Mouse (Mus musculus): ENCODE data around the gene Slamf7. TPM values are rescaled to one million over a fixed set of nuclear protein-coding genes. Genes with fewer than 3 reads are reported as not detected.
"Not testable (repeated sequence)": the region's sequence is repeated elsewhere in the genome, so short reads cannot be mapped to it uniquely, and the experiment has no call there.

Slamf7 gene
- polyA plus RNA-seq, 1 experiment from 2014 or later: not detected

DNA sequence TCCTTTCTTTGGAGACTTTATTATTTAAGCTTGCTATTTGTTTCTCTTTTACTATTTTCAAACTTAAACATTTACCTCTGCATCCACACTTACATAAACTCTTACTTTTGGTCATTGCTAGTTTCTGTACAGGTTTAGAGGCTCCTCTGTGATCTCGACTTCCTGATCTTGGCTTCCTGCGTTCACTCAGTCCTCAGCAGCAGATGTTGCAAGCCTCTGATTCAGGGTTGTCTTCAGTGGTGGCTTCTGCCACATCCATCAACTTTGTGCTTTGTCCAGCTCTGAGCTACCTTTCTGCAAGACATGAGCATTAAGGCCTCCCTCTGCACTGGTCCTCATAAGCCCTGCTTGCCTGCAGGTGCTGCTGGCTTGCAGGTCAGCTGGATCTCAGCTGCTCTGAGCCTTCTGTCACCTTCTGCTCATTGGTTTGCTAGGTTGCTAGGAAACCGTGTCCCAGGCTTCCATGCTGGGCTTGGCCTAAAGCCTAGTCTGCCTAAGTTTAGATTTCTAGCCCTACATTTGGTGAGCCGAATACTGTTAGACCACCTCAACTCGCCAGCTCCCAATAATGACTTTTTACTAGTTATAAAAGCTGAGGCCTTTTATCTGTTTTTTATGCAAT lies 20.1 kb upstream of the Slamf7 start:
- Histone ChIP-seq H3K9ac (ENCODE audit: low read depth, low read length) (no peak overlapping the region), H3K27me3 (ENCODE audit: control insufficient read depth, insufficient read depth, low read length) (no peaks in the 10 kb centered on the region), H3K4me3 (ENCODE audit: low read depth, low read length) (no peak overlapping the region), H3K4me1 (ENCODE audit: control insufficient read depth, insufficient read depth, low read length) (no peaks in the 10 kb centered on the region), H3K36me3 (ENCODE audit: control insufficient read depth, insufficient read depth, low read length) (no peaks in the 10 kb centered on the region), H3K27ac (ENCODE audit: low read depth, low read length) (no peak overlapping the region), H3K9me3 (replicated peaks; ENCODE audit: control insufficient read depth, low read length) (no peaks in the 10 kb centered on the region), H3K4me2 (no peak overlapping the region)
- 69% methylated on average over 5 of the region's 5 CpGs for WGBS (ENCODE audit: insufficient replicate concordance)
- no peak for ATAC-seq (replicated peaks; ENCODE audit: insufficient number of reproducible peaks, low FRiP score, low TSS enrichment)

DNA sequence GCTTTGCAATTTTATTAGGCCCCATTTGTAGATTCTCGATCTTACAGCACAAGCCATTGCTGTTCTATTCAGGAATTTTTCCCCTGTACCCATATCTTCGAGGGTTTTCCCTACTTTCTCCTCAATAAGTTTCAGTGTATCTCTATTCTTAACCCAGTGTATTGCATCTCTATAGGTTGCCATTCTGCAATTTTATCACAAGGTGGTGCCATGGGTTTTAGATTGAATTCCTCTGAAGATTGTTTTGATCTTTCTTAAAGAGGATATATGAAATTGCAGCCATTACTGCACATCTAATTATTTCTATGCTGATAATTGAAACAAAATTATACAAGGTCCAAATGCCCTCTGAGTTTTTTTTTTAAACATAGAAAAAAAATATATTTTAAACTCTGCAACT lies 19.6 kb upstream of the Slamf7 start:
- not testable (repeated sequence) for ATAC-seq (replicated peaks; ENCODE audit: insufficient number of reproducible peaks, low FRiP score, low TSS enrichment); H3K27me3 ChIP-seq (ENCODE audit: control insufficient read depth, insufficient read depth, low read length); H3K36me3 ChIP-seq (ENCODE audit: control insufficient read depth, insufficient read depth, low read length); H3K4me2 ChIP-seq; H3K9me3 ChIP-seq (replicated peaks; ENCODE audit: control insufficient read depth, low read length); H3K4me1 ChIP-seq (ENCODE audit: control insufficient read depth, insufficient read depth, low read length); H3K9ac ChIP-seq (ENCODE audit: low read depth, low read length); H3K4me3 ChIP-seq (ENCODE audit: low read depth, low read length); H3K27ac ChIP-seq (ENCODE audit: low read depth, low read length)
- 75% methylated on average over 2 of the region's 2 CpGs for WGBS (ENCODE audit: insufficient replicate concordance)

DNA sequence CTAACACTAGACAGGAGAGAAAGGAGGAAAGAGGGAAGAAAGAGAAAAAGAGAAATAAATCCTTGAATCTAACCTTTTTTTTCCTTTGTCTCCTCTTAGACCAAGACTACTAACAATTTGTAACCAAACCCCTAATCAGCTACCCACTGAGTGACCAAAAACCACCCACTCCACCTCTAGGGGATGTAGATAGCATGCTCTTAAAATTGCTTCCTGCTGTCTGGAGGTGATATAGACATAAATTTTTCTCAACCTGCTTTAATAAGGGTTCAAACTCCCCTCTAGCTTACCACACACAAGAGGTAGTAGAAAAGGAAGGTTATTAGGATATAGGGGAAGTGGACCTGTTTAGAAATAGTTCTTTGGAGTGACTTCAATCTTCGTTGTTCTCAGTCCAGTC lies 14.3 kb upstream of the Slamf7 start:
- 70% methylated on average over 1 of the region's 1 CpGs for WGBS (ENCODE audit: insufficient replicate concordance)

DNA sequence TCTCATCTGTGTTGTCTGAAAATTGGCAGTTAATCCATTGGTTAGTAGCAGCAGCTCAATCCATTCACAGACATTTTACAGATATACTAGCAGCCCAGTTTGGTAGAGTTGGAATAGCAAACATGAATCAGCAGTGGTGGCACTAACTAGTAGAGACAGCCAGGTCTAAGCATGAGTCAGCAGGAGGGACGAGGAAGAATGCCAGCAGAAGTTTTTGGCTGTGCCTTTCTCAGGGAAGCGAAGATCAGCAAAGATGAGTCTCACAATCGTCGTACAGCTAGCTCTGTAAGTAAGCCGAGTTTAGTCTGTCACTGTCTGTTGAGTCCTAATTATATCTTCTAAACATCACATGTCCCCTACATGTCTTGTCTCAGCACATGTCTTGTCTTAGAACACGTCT lies 13.5 kb upstream of the Slamf7 start:
- Histone ChIP-seq H3K9me3 (replicated peaks; ENCODE audit: control insufficient read depth, low read length) (no peaks in the 10 kb centered on the region), H3K27me3 (ENCODE audit: control insufficient read depth, insufficient read depth, low read length) (no peaks in the 10 kb centered on the region), H3K4me2 (no peak overlapping the region), H3K36me3 (ENCODE audit: control insufficient read depth, insufficient read depth, low read length) (no peaks in the 10 kb centered on the region), H3K27ac (ENCODE audit: low read depth, low read length) (no peak overlapping the region), H3K4me1 (ENCODE audit: control insufficient read depth, insufficient read depth, low read length) (no peaks in the 10 kb centered on the region), H3K9ac (ENCODE audit: low read depth, low read length) (no peak overlapping the region), H3K4me3 (ENCODE audit: low read depth, low read length) (no peak overlapping the region)
- ATAC-seq (replicated peaks; ENCODE audit: insufficient number of reproducible peaks, low FRiP score, low TSS enrichment): no peak
- WGBS (ENCODE audit: insufficient replicate concordance): 76% methylated on average over 6 of the region's 6 CpGs

More for the DNA sequence above, 14.3 kb upstream of the Slamf7 start:
- H3K36me3 ChIP-seq (ENCODE audit: control insufficient read depth, insufficient read depth, low read length): no peaks in the 10 kb centered on the region
- H3K4me3 ChIP-seq (ENCODE audit: low read depth, low read length): no peak overlapping the region
- H3K4me2 ChIP-seq: no peak overlapping the region
- no peaks in the 10 kb centered on the region for H3K9me3 ChIP-seq (replicated peaks; ENCODE audit: control insufficient read depth, low read length)
- no peak for ATAC-seq (replicated peaks; ENCODE audit: insufficient number of reproducible peaks, low FRiP score, low TSS enrichment)
- H3K4me1 ChIP-seq (ENCODE audit: control insufficient read depth, insufficient read depth, low read length): no peaks in the 10 kb centered on the region
- H3K27ac ChIP-seq (ENCODE audit: low read depth, low read length): no peak overlapping the region
- no peak overlapping the region for H3K9ac ChIP-seq (ENCODE audit: low read depth, low read length)
- no peaks in the 10 kb centered on the region for H3K27me3 ChIP-seq (ENCODE audit: control insufficient read depth, insufficient read depth, low read length)

DNA sequence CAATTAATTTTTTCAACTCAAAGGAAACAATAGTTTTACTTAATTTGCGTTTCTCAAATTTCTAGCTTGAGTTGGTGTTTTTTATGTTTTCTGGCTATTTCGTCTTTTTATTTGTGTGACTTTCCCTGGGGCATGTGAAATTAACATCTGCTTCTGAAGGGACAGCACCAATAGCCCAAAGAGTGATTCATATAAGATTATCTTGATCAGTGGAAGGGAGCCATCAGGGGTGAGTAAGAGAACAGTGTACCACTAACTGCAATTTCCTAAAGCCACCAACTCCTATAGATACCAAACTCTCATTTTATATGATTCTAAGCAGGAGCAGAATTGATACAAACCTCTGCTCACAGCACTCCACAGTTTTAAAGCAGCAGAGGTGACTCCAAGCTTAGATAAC lies 10.9 kb upstream of the Slamf7 start:
- WGBS (ENCODE audit: insufficient replicate concordance): 81% methylated on average over 2 of the region's 2 CpGs
- Histone ChIP-seq H3K9me3 (replicated peaks; ENCODE audit: control insufficient read depth, low read length) (no peaks in the 10 kb centered on the region), H3K4me3 (ENCODE audit: low read depth, low read length) (no peak overlapping the region), H3K4me1 (ENCODE audit: control insufficient read depth, insufficient read depth, low read length) (no peaks in the 10 kb centered on the region), H3K9ac (ENCODE audit: low read depth, low read length) (no peak overlapping the region), H3K36me3 (ENCODE audit: control insufficient read depth, insufficient read depth, low read length) (no peaks in the 10 kb centered on the region), H3K27me3 (ENCODE audit: control insufficient read depth, insufficient read depth, low read length) (no peaks in the 10 kb centered on the region), H3K4me2 (no peak overlapping the region), H3K27ac (ENCODE audit: low read depth, low read length) (no peak overlapping the region)
- no peak for ATAC-seq (replicated peaks; ENCODE audit: insufficient number of reproducible peaks, low FRiP score, low TSS enrichment)

DNA sequence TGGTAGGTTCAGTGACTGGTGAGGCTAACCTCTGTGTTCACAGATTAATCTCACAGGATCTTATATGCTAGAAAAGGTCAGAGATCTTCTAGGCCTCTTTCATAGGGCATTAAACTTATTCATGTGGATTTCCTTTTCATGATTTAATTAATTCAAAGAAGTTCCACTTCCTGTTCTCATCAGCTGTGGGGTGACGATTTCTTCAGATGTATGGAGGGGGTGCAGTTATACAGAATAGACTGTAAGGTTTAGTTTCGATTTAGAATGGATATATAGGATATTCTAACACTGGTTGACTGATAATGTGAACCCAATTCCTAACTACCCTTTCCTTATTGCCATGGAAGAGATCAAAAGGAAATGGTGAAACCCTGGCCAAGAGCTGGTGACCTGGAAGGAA lies 8.6 kb upstream of the Slamf7 start:
- H3K36me3 ChIP-seq (ENCODE audit: control insufficient read depth, insufficient read depth, low read length): no peaks in the 10 kb centered on the region
- no peak for ATAC-seq (replicated peaks; ENCODE audit: insufficient number of reproducible peaks, low FRiP score, low TSS enrichment)
- no peaks in the 10 kb centered on the region for H3K9me3 ChIP-seq (replicated peaks; ENCODE audit: control insufficient read depth, low read length)
- H3K4me3 ChIP-seq (ENCODE audit: low read depth, low read length): no peak overlapping the region
- no peak overlapping the region for H3K4me2 ChIP-seq
- WGBS (ENCODE audit: insufficient replicate concordance): 73% methylated on average over 2 of the region's 2 CpGs
- no peak overlapping the region for H3K9ac ChIP-seq (ENCODE audit: low read depth, low read length)
- H3K27me3 ChIP-seq (ENCODE audit: control insufficient read depth, insufficient read depth, low read length): no peaks in the 10 kb centered on the region
- H3K27ac ChIP-seq (ENCODE audit: low read depth, low read length): no peak overlapping the region
- no peaks in the 10 kb centered on the region for H3K4me1 ChIP-seq (ENCODE audit: control insufficient read depth, insufficient read depth, low read length)

DNA sequence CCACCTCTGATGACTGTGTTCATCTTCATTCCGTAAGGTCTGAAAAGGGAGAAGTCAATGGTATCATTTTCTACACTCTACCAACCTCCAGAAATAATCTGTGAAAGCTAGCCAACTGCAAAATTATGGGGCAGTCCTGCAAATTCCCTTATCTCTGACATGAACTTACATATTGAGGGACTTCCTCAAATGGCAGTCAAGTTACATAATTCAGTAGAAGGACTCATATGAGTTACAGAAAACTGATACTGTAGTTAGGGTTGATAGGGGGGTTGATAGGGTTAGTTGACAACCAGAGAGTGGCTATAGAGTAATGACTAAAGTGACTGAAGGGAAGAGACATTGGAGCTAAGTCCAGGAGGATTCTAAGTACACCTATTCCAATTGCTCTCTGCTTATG lies 7.6 kb upstream of the Slamf7 start:
- H3K27ac ChIP-seq (ENCODE audit: low read depth, low read length): no peak overlapping the region
- no peak overlapping the region for H3K4me2 ChIP-seq
- H3K9ac ChIP-seq (ENCODE audit: low read depth, low read length): no peak overlapping the region
- H3K9me3 ChIP-seq (replicated peaks; ENCODE audit: control insufficient read depth, low read length): no peaks in the 10 kb centered on the region
- WGBS (ENCODE audit: insufficient replicate concordance): 89% methylated on average over 1 of the region's 1 CpGs
- no peaks in the 10 kb centered on the region for H3K4me1 ChIP-seq (ENCODE audit: control insufficient read depth, insufficient read depth, low read length)
- H3K27me3 ChIP-seq (ENCODE audit: control insufficient read depth, insufficient read depth, low read length): no peaks in the 10 kb centered on the region
- H3K4me3 ChIP-seq (ENCODE audit: low read depth, low read length): no peak overlapping the region
- no peaks in the 10 kb centered on the region for H3K36me3 ChIP-seq (ENCODE audit: control insufficient read depth, insufficient read depth, low read length)
- no peak for ATAC-seq (replicated peaks; ENCODE audit: insufficient number of reproducible peaks, low FRiP score, low TSS enrichment)

DNA sequence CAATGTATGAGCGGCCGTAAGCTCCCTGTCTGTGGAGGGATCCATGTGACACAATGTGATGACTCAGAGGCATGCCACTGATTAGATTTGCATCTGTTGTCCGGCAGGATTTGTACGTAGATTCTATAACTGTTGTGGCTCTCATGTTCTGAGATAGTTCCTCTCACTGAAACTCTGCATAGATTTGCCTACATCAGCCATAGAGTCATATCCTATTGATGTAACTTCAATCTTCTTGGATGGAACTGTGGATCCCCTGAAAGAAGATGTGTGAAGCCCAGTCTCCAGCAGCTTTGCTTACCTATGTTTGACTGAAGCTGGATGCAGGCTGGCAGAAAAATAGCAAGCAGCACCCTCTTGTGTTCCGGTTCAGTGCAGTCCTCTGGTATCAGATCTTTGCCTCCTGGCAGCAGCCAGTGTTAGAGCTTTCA lies 5.7 kb upstream of the Slamf7 start:
- no peaks in the 10 kb centered on the region for H3K4me1 ChIP-seq (ENCODE audit: control insufficient read depth, insufficient read depth, low read length)
- no peak overlapping the region for H3K4me3 ChIP-seq (ENCODE audit: low read depth, low read length)
- no peaks in the 10 kb centered on the region for H3K36me3 ChIP-seq (ENCODE audit: control insufficient read depth, insufficient read depth, low read length)
- no peak for ATAC-seq (replicated peaks; ENCODE audit: insufficient number of reproducible peaks, low FRiP score, low TSS enrichment)
- 54% methylated on average over 5 of the region's 5 CpGs for WGBS (ENCODE audit: insufficient replicate concordance)
- no peak overlapping the region for H3K9ac ChIP-seq (ENCODE audit: low read depth, low read length)
- H3K4me2 ChIP-seq: no peak overlapping the region
- no peaks in the 10 kb centered on the region for H3K27me3 ChIP-seq (ENCODE audit: control insufficient read depth, insufficient read depth, low read length)
- H3K9me3 ChIP-seq (replicated peaks; ENCODE audit: control insufficient read depth, low read length): no peaks in the 10 kb centered on the region
- H3K27ac ChIP-seq (ENCODE audit: low read depth, low read length): no peak overlapping the region

DNA sequence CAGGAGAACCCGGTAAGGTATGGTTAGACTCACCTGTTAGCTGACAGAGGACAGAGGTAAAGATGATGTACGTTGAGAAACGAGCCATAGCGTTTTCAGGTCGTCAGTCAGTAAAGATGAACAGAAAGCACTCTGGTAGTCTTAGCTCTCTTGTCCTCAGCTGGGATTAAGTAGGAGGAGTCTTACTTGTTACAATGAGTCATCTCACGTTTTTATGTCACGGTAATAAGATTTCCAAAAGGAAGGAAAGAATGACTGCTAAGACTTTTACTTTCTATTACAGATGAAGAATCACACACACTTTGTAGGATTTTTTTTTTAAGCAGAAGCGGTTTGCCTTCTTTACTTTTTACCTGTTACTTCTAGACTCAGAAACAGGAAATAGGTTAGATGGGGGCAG lies 4.0 kb downstream of the Slamf7 start:
- Histone ChIP-seq H3K9me3 (replicated peaks; ENCODE audit: control insufficient read depth, low read length) (no peaks in the 10 kb centered on the region), H3K36me3 (ENCODE audit: control insufficient read depth, insufficient read depth, low read length) (no peaks in the 10 kb centered on the region), H3K4me1 (ENCODE audit: control insufficient read depth, insufficient read depth, low read length) (no peaks in the 10 kb centered on the region), H3K27ac (ENCODE audit: low read depth, low read length) (no peak overlapping the region), H3K4me2 (no peak overlapping the region), H3K4me3 (ENCODE audit: low read depth, low read length) (no peak overlapping the region), H3K27me3 (ENCODE audit: control insufficient read depth, insufficient read depth, low read length) (no peaks in the 10 kb centered on the region), H3K9ac (ENCODE audit: low read depth, low read length) (no peak overlapping the region)
- WGBS (ENCODE audit: insufficient replicate concordance): 72% methylated on average over 8 of the region's 8 CpGs
- no peak for ATAC-seq (replicated peaks; ENCODE audit: insufficient number of reproducible peaks, low FRiP score, low TSS enrichment)
